Mouse (Mus musculus) cerebellum, postnatal 10 days (tissue): Measurements from ENCODE around the gene Lingo3.
"Not testable (repeated sequence)": the region's sequence is repeated elsewhere in the genome, so short reads cannot be mapped to it uniquely, and the experiment has no call there.

Experiments used
- DNase-seq, 2 experiments: peaks; one replicate each; pipeline ENCODE4 v3.0.0; 2021; ENCODE audit warnings: mixed read lengths in 2 of 2

Gene Lingo3

DNA sequence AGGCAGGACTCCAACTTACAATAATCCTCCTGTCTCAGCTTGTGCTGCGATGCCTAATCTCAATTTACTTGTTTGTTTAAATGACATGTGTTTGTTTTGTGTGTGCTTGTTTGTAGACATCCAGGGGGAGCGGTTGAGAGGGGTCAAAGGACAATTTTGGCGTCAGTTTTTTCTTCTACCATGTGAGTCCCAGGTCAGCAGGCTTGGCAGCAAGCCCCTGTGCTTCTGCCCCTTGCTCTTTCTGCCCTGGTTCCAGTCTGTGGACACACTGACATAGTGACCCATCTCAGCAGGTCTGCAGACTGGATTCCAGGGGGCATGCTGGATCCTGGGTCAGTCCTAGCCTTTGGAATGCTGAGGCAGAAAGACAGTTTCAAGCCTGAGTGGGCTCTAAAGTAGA lies 24.4 kb downstream of the Lingo3 start:
- no peak for DNase-seq

DNA sequence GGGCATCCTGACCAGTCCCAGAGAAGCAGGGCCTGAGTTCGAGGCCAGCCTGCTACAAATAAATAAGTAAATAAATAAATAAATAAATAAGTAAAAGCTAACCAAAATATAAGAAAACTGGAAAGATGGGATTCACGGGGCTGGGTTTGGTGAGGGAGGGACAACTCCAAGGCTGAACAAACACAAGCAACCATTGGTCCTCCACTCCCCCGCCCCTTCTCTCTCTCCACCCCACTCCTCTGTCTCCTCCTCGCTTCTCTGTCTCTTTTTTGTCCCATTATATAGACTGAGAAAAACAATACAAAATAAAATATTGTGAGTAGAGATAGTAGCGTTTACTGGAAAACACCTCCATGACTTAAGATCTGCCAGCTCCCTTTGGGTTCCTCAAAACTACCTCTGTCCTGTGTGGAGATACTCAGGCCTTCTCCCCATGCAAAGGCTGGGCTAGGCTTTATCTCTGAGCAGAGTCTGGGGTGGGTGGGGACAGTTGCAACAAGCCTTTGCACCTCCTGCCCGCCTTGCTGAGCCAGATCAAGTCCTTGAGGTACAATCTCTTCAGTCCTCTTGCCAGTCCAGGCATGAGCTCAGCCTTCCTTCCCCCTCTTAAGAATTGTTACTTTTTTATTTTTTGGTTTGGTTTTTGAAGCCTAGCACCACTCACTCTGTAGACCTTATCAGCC lies 25.1 kb downstream of the Lingo3 start:
- DNase-seq = no peak

DNA sequence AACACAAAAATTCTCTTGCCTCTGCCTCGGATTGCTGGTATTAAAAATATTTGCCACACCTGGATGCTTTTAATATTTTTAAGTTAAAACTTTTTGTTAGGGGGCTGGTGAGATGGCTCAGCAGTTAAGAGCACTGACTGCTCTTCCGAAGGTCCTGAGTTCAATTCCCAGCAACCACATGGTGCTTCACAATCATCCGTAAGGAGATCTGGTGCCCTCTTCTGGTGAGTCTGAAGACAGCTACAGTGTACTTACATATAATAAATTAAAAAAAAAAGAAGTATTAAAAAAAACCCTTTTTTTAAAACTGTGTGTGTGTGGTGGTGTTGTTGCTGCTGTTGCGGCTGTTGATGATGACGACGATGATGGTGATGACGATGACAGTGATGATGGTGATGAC lies 25.9 kb downstream of the Lingo3 start:
- DNase-seq = not testable (repeated sequence)

DNA sequence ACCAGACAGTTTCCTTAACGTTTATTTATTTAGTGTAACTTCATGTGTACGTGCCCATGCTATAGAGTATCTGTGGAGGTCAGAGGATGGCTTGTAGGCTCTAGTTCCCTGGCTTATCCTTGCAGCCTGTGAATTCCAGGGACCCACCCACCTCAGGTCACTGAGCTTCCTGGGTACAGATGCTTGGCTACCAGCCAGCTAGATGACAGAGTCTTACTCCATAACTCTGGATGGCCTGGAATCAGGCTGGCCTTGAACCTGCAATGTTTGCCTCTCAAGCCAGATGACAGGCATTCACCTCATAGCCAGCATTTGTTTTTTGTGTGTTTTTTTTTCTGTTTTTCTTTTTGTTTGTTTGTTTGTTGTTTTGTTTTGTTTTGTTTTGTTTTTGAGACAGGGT lies 26.7 kb downstream of the Lingo3 start:
- no peak for DNase-seq

DNA sequence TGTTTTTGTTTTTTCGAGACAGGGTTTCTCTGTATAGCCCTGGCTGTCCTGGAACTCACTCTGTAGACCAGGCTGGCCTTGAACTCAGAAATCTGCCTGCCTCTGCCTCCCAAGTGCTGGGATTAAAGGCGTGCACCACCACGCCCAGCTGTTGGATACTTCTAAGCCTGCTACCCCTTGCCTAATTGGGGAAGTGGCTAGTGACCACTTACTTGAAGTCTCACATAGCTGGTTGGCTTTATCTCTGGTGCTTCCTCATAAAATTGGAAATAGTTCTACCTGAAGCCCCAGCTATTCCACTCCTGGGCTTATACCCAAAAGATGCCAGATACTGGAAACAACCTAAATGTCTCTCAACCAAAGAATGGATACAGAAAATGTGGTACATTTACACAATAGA lies 27.5 kb downstream of the Lingo3 start:
- not testable (repeated sequence) for DNase-seq

DNA sequence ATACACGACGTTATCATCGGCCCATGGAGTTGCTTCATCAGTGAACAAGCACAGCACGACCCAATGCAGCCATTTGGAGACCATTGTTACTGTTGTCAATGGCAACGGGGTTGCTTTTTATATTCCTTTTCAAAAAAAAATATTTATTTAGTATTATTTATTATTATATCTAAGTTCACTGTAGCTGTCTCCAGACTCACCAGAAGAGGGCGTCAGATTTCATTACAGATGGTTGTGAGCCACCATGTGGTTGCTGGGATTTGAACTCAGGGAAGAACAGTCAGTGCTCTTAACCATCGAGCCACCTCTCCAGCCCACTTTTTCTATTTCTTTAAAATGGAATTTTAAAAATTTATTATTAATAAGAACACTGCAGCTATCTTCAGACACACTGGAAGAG lies 29.0 kb downstream of the Lingo3 start:
- DNase-seq = no peak

DNA sequence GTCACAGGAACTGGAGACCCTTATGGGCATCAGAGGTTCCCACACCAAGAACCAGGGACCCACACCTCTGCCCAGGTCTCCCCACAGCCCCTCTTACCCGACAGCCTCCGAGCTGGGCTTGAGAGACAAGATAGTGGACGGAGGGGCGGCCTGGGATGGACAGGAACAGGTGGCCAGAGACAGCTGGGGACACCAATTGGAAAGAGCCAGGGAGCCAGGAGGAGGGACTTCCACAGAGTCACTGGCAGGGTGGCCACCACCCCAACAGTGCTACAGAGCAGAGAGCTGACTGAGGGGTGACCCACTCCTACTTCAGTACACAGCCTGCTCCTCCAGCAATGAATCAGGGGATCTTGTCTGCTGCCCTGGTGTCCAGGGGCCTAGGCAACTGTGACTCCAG lies 30.5 kb downstream of the Lingo3 start, which contains the start of gene Jsrp1:
Gene Jsrp1, minus strand, starts transcription at position 133 of the 400 bp plus-strand sequence.
- no peak for DNase-seq

DNA sequence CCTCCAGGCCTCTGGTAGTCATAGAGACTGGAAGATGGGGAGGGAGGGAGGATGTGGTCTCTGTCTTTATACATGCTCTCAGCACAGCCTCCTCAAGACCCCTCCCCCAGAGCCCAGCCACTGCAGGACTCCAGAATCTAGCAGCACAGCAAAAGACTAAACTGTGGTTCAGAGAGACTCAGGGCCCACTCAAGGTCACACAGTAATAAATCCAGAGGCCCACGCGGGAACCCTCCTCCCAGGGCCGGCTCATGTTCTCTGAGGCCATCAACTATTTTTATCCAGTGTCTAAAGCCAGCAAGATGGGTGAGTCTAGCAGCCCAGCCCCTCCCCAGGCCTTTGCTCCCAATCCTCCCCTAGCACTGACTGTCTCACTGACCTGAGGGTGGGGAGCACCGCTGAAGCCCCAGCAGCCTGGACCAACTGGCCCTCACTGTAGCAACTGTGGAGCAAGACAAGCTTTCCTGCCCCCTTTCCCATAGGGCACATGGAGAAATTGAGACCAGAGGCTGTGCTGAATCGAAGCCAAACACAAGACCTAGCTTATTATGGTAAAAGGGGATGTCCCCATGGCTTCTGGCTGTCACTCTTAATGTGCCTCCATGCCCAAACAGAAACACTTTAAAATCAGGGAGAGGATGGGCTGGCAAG lies 31.3 kb downstream of the Lingo3 start:
- DNase-seq = no peak

DNA sequence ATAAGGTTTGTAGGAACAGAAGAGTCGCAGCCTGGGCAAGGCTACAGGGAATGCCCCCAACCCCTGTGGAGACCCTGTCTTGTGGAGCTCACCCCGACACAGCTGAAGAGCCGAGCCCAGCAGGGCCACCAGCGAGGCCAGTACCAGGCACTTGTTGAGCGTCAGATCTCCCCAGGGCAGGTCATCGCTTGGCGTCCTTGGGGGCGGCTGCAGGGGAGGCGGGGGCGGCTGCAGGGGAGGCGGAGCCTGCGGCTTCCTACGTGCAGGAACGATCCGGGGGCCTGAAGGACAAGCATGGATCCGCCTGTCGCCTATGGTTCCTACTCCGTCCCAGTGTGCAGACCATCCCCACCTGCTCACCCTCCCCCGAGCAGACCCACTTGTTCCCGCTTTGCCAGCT lies 33.8 kb downstream of the Lingo3 start:
- peak in 1 of 2 experiments; percentile 21 for DNase-seq

DNA sequence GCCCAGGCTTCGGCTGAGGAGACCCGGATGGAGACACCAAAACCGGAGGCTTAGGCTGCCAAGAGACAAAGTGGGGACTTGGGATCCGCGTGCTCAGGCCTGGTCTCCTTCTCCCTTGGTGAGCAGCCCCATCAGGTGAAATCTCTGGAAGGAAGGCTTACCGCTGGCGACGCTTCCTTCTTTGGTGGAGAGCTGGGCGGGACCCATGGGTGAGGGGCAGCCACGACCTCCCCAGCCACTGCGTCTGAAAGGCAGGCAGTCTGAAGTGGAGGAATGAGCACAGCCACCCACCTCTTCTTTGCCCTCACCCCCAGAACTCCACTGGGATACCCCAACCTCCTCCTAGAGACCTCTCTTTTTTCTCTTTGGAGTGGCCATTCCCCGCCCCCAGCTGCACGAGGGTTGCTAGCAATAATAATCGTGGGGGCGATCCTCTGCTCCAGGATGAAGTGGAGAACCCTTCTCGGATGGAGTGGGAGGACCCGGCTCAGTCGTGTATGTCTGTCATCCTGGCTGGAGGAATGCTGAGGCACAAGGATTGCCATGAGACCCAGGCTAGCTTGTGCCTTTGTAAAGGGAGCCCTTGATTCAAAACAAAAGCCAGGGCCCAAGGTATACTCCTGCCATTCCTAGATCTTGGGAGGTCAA lies 34.7 kb downstream of the Lingo3 start:
- DNase-seq = peak in 1 of 2 experiments; percentile 18

DNA sequence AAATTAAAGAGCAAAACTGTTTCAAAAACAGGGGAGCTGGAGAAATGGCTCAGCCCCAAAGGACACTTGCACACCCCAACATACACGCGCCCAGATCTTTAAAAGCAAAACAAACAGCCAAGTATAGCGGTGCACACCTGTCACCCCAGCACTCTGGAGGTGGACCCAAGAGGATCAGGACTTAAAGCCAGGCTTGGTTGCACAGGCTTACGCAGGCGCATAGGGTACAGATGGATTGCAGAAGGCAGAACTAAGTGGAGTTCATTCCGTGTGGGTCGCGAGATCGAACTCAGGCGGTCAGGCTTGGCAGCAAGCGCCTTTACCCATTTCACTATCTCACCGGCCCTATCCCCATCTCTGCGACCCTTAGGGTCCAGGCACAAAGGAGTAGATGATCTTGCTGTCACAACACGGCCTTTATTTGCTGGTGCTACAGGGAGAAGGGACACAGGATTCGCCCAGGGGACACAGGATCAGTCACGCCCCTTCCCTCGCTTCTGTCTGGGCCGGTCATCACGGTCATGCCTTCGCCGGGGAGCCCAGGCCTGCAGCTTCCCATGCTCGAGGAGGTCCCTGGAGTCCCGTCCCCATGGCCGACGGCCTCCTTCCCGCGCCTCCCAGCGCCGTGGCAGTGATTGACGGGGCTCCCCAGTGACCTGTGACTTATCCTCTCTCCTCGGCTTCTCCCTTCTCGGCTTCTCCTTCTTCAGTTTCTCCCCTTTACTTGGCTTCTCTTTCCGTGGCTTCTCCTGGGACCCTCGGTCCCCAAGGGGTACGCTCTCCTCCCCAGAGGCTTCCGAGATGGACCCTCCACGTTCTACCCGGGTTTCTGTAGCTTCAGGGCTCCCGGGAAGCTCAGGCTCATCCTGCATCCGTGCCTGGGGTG lies 35.5 kb downstream of the Lingo3 start:
- peak in 1 of 2 experiments; percentile 20 for DNase-seq

DNA sequence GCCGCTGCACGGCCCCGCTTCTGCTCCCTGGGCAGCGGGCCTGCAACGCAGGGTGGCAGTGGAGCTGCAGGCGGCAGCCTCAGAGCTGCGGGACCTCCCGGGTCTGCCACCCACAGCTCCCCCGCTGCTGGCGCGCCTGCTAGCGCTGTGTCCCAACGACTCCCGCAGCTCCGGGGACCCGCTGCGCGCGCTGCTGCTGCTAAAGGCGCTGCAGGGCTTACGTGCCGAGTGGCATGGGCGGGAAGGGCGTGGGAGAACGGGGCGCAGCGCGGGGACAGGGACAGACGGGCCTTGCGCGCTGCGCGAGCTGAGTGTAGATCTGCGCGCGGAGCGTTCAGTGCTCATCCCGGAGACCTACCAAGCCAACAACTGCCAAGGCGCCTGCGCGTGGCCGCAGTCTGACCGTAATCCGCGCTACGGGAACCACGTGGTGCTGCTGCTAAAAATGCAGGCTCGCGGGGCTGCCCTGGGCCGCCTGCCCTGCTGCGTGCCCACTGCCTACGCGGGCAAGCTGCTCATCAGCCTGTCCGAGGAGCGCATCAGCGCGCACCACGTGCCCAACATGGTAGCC lies 36.7 kb downstream of the Lingo3 start:
- peak; percentile 87 to 91 for DNase-seq

DNA sequence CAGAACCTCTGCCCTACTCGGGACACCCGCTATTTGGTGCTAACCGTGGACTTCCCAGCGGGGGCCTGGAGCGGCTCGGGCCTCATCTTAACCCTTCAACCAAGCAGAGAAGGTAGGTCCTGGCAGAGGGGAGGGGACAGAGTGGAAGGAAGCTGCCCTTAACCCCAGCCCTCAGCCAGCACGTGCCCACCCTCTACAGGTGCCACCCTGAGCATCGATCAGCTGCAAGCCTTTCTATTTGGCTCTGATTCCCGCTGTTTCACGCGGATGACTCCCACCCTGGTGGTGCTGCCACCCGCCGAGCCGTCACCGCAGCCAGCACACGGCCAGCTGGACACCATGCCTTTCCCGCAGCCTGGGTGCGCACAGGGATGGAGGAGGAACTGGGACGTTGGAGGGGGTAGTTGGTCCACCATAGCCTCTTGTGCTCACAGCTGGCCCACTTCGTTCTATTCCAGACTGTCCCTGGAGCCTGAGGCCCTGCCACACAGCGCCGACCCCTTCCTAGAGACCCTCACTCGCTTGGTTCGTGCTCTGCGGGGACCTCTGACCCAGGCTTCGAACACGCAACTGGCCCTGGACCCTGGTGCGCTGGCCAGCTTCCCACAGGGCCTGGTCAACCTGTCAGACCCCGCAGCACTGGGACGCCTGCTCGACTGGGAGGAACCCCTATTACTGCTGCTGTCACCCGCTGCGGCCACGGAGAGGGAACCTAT lies 37.3 kb downstream of the Lingo3 start:
- DNase-seq = peak in 1 of 2 experiments; percentile 35

DNA sequence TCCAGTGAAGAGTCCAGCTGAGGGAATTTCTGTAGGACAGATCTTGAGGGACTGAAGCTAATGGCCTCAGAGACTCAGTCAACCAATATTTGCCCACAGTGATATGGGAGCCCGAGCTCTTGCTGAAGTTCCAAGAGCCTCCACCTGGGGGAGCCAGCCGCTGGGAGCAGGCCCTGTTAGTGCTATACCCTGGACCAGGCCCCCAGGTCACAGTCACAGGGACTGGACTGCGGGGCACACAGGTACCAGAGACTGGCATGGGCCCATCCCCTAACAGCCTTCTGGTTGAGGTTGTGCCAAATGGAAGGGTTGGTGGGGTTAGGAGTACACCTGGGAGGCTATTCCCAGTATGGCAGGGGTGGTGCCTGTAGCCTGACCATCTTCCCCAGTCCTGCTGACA lies 37.9 kb downstream of the Lingo3 start:
- DNase-seq = peak; percentile 92 to 96

DNA sequence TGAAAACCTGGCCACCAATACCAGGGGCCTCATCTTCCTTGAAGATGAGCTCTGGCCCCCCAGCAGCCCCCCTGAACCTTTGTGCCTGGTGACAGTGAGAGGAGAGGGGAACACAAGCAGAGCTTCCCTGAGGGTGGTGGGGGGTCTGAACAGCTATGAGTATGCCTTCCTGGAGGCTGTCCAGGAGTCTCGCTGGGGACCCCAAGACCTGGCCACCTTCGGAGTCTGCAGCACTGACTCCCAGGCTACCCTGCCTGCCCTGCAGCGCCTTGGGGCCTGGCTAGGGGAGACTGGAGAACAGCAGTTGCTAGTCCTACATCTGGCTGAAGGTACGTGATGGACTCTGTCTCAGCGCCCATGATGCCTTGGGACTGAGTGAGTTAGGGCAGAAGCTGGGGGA lies 38.5 kb downstream of the Lingo3 start:
- DNase-seq = peak in 1 of 2 experiments; percentile 38

DNA sequence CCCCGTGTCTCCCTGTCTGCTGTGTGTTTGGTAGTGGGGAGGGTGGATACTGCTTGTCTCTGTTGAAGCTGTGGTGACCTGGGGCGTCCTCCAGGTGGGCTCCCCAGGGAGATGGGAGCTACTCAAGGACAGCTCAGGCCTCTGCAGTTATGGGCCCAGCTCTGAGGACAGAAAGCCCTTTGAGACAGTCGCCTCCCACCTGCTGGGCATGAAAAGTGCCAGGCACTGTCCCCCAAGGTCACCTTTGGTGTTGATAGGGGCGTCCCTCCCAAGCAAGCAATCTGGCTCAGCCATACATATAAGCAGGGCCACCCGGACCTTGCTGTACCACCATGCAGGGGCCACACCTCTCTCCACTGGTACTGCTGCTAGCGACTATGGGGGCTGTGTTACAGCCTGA lies 38.9 kb downstream of the Lingo3 start, which contains the start of gene Amh:
Gene Amh, plus strand, starts transcription at position 328 of the 400 bp plus-strand sequence.
- peak in 1 of 2 experiments; percentile 37 for DNase-seq

DNA sequence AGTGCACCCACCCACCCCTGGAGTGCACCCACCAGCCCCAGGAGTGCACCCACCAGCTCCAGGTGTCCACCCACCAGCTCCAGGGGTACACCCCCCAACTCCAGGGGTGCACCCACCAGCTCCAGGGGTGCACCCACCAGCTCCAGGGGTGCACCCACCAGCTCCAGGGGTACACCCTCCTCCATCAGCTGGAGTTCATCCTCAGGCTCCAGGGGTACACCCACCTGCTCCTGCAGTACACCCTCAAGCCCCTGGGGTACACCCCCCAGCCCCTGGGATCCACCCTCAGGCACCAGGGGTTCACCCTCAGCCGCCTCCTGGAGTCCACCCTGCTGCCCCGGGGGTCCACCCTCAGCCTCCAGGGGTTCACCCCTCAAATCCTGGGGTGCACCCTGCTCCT lies 39.5 kb downstream of the Lingo3 start:
- DNase-seq = peak in 1 of 2 experiments; percentile 33

DNA sequence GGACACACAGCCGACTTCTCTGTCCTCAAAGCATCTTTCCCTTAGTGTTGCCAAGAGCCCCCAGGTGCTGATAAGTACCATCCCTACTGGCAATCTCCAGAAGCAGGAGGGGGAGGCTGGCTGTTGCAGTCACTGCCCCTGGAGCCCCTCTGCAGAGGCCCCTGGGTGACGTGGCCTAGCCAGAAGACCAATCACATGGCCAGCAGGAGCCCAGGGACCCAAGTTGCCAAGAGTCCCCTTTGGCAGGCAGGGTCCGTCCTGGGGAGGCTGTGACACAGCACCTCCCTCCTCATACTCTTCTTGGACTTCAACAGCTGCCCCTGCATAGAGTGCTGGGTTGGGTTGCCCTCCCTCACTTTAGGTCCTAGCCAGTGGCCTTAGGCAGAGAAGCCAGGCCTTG lies 40.8 kb downstream of the Lingo3 start:
- DNase-seq = no peak

DNA sequence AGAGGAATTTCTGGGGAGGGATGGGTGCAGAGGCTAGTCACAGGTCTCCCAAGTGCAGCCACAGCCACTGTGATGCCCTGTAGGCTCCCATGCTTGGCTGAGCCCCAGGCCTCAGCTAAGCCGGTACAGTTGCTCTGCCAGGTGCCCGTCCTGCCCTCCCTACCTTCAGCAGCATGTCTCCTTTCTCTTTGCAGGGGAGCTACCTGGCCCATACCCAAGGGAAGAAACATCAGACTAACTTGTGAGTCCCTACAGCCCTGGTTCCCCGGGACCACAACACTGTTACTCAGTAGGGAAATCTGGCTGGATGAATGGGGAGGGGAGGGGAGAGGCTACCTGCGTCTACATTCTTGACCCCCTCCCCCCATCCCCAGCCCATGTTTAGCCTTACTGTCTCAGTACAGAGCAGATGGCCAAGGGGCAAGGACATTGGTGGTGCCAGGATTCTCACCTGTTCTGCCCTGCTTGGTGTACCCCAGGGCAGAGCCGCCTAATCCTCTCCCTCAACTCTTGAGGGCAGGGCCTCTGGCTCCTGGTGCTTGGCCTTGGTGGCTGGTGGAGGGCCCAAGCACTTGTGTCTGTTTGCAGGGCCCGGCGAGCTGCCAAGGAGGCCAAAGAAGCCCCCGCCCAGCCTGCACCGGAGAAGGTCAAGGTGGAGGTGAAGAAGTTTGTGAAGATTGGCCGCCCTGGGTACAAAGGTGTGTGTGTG lies 41.5 kb downstream of the Lingo3 start:
- DNase-seq = no peak

DNA sequence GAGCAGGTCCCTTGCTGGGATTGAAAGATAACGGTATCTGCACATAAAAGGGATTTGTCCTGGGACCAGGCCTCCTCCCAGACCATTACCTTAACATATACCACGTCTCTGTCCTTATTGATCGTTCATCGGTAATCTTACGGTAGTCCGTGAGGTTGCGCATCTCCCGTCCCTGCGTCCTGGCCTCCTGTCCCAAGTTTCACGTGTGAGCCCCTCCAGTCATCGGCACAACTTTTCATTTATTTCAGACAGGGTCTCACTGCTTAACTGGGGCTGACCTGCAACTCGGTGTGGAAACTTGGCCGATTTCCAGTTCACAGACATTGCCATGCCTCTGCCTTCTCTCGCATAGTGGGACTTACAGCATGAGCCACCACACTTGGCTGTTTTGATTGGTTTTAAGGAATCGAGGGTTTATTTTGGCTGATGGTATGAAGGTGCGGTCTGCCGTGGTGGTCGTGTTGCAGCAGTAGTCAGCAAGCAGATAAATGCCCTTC lies 44.7 kb downstream of the Lingo3 start:
- no peak for DNase-seq
